Mouse (Mus musculus) limb, embryonic 14.5 days (tissue): ENCODE data around the gene Fras1. TPM values are rescaled to one million over a fixed set of nuclear protein-coding genes. Genes with fewer than 3 reads are reported as not detected.

Experiments
- ATAC-seq: fragments of 200-750 bp; cut with Nextera tagmentation; 2 replicates; pipeline ENCODE4 v1.8.0; 2017; ENCODE audit warnings: low read depth, moderate number of reproducible peaks, moderate TSS enrichment; ENCODE audit not compliant: low FRiP score
- DNase-seq: peaks from one replicate; pipeline ENCODE4 v3.0.0-alpha.2; 2015; ENCODE audit warnings: low spot score
- H3K27ac ChIP-seq: fragments of 300-500 bp; sonication (generic); replicated peaks from 2 replicates; pipeline ENCODE4 v1.5.1; 2014; ENCODE audit warnings: low read depth, mild to moderate bottlenecking, low read length, moderate library complexity, mixed read lengths
- H3K27me3 ChIP-seq: fragments of 300-500 bp; sonication (generic); 2 replicates; pipeline ENCODE4 v1.6.1; 2014; ENCODE audit warnings: low read length, mixed read lengths; ENCODE audit not compliant: control insufficient read depth, insufficient read depth
- H3K36me3 ChIP-seq: fragments of 300-500 bp; sonication (generic); 2 replicates; pipeline ENCODE4 v1.6.1; 2014; ENCODE audit warnings: mild to moderate bottlenecking, low read length, moderate library complexity, mixed read lengths; ENCODE audit not compliant: control insufficient read depth, insufficient read depth
- H3K4me1 ChIP-seq: fragments of 300-500 bp; sonication (generic); 2 replicates; pipeline ENCODE4 v1.6.1; 2014; ENCODE audit warnings: antibody characterized with exemption, low read length, mixed read lengths; ENCODE audit not compliant: control insufficient read depth, insufficient read depth
- H3K4me2 ChIP-seq: fragments of 300-500 bp; sonication (generic); replicated peaks from 2 replicates; pipeline ENCODE4 v1.6.1; 2014; ENCODE audit warnings: low read depth, mild to moderate bottlenecking, low read length, moderate library complexity; ENCODE audit not compliant: severe bottlenecking
- H3K4me3 ChIP-seq: fragments of 300-500 bp; sonication (generic); replicated peaks from 2 replicates; pipeline ENCODE4 v1.5.1; 2014; ENCODE audit warnings: low read length
- H3K9ac ChIP-seq: fragments of 300-500 bp; sonication (generic); 2 replicates; pipeline ENCODE4 v1.6.1; 2014; ENCODE audit warnings: mild to moderate bottlenecking, low read depth, low read length, moderate library complexity; ENCODE audit not compliant: severe bottlenecking
- H3K9me3 ChIP-seq: fragments of 300-500 bp; sonication (generic); 2 replicates; pipeline ENCODE4 v1.6.1; 2016; ENCODE audit warnings: low read length; ENCODE audit not compliant: control insufficient read depth
- POLR2A ChIP-seq: fragments of 200-500 bp; IDR thresholded peaks from 2 replicates; pipeline ENCODE4 v1.8.0; 2012; ENCODE audit warnings: inconsistent platforms, mild to moderate bottlenecking, moderate library complexity, borderline replicate concordance; ENCODE audit not compliant: insufficient read depth, insufficient read length; ENCODE audit errors: extremely low read depth
- WGBS: fragments of 180-500 bp; shearing (Covaris S2); extraction: QIAGEN DNeasy Blood & Tissue Kit; methylation state at CpG from one replicate; pipeline ENCODE4 v1.1.7; 2014; 5-methylcytosine and 5-hydroxymethylcytosine counted together
- polyA plus RNA-seq, 2 experiments: library from polyadenylated mRNA; depleted of rRNA in 1 of 2; stranded (reverse) in 1 of 2; unstranded in 1 of 2; fragments of >200 nt; fragmentation: Nextera tagmentation in 1 of 2; extraction: Ambion mirVana in 1 of 2; gene quantifications; 2 replicates each; pipeline versions ENCODE4 v1.2.1 to v1.2.3; 2012 to 2014

Gene Fras1
- polyA plus RNA-seq, 2 experiments, result 10.5 to 30.5 TPM

- H3K4me2 ChIP-seq, result no peak overlapping the region
- TF ChIP-seq POLR2A, result no peak
- no peaks in the 10 kb centered on the region for H3K27me3 ChIP-seq
- H3K9ac ChIP-seq, result no peak overlapping the region
- 65% methylated on average over 2 of the region's 2 CpGs for WGBS
- 0 out of 2 replicates have a peak, but pooled peaks cover 7% of the 10 kb centered on the region for H3K4me1 ChIP-seq
- H3K9me3 ChIP-seq, result no peaks in the 10 kb centered on the region
- no peaks in the 10 kb centered on the region for H3K36me3 ChIP-seq
- ATAC-seq, result no peak
- DNase-seq, result no peak
- H3K4me3 ChIP-seq, result no peak overlapping the region
- H3K27ac ChIP-seq, result no peak overlapping the region
Measured at GRCm38 (mm10) chr5:96618008-96618407, 244.3 kb downstream of the Fras1 start.

GRCm38 (mm10) chr5:96620209-96620608, 246.5 kb downstream of the Fras1 start:
- Histone ChIP-seq H3K4me1 (0 out of 2 replicates have a peak, but pooled peaks cover 7% of the 10 kb centered on the region), H3K36me3 (no peaks in the 10 kb centered on the region), H3K9me3 (no peaks in the 10 kb centered on the region), H3K27me3 (no peaks in the 10 kb centered on the region), H3K27ac (no peak overlapping the region), H3K4me2 (no peak overlapping the region), H3K9ac (no peak overlapping the region), H3K4me3 (no peak overlapping the region)
- ATAC-seq, result no peak
- no peak for TF ChIP-seq POLR2A
- DNase-seq, result no peak
- 69% methylated on average over 2 of the region's 2 CpGs for WGBS

GRCm38 (mm10) chr5:96620618-96621017, 246.9 kb downstream of the Fras1 start:
- no peak for TF ChIP-seq POLR2A
- WGBS, result 90% methylated on average over 5 of the region's 5 CpGs

GRCm38 (mm10) chr5:96622604-96623352, 249.0 kb downstream of the Fras1 start:
- Histone ChIP-seq H3K4me1 (no peaks in the 10 kb centered on the region), H3K27ac (no peak overlapping the region), H3K4me2 (no peak overlapping the region), H3K9ac (no peak overlapping the region), H3K36me3 (no peaks in the 10 kb centered on the region), H3K4me3 (no peak overlapping the region), H3K27me3 (no peaks in the 10 kb centered on the region), H3K9me3 (no peaks in the 10 kb centered on the region)
- WGBS, result 62% methylated on average over 5 of the region's 5 CpGs
- ATAC-seq (no peak), DNase-seq (no peak)
- no peak for TF ChIP-seq POLR2A

More at GRCm38 (mm10) chr5:96620618-96621017, 246.9 kb downstream of the Fras1 start:
- H3K4me3 ChIP-seq, result no peak overlapping the region
- no peaks in the 10 kb centered on the region for H3K27me3 ChIP-seq
- no peak overlapping the region for H3K4me2 ChIP-seq
- no peak overlapping the region for H3K9ac ChIP-seq
- no peaks in the 10 kb centered on the region for H3K9me3 ChIP-seq
- H3K4me1 ChIP-seq, result 0 out of 2 replicates have a peak, but pooled peaks cover 7% of the 10 kb centered on the region
- ATAC-seq (no peak), DNase-seq (no peak)
- H3K27ac ChIP-seq, result no peak overlapping the region
- H3K36me3 ChIP-seq, result no peaks in the 10 kb centered on the region

- no peak for ATAC-seq
- H3K27me3 ChIP-seq, result no peaks in the 10 kb centered on the region
- H3K36me3 ChIP-seq, result no peaks in the 10 kb centered on the region
- no peaks in the 10 kb centered on the region for H3K4me1 ChIP-seq
- H3K4me3 ChIP-seq, result no peak overlapping the region
- no peak for TF ChIP-seq POLR2A
- WGBS, result 75% methylated on average over 8 of the region's 8 CpGs
- no peak overlapping the region for H3K27ac ChIP-seq
- no peak for DNase-seq
- H3K9ac ChIP-seq, result no peak overlapping the region
- no peak overlapping the region for H3K4me2 ChIP-seq
- no peaks in the 10 kb centered on the region for H3K9me3 ChIP-seq
Measured at GRCm38 (mm10) chr5:96629851-96630250, 256.1 kb downstream of the Fras1 start.
